Mouse (Mus musculus) bone marrow, adult 2 months (tissue): Measurements from ENCODE around the gene Tpi1. TPM values are rescaled to one million over a fixed set of nuclear protein-coding genes. Genes with fewer than 3 reads are reported as not detected.

Experiments
- H3K27ac ChIP-seq: fragments of 200-500 bp; 2 replicates; pipeline ENCODE4 v1.5.1; 2012; ENCODE audit warnings: low read depth, mild to moderate bottlenecking, control low read depth, inconsistent platforms, low read length; ENCODE audit not compliant: control insufficient read depth, poor library complexity, insufficient read depth
- H3K4me1 ChIP-seq: fragments of 200-500 bp; 2 replicates; pipeline ENCODE4 v1.6.1; 2011; ENCODE audit warnings: low read length; ENCODE audit not compliant: control insufficient read depth, insufficient read depth
- H3K4me3 ChIP-seq: fragments of 200-500 bp; replicated peaks from 2 replicates; pipeline ENCODE3; 2011; ENCODE audit warnings: mild to moderate bottlenecking, low read depth, low read length, control low read depth; ENCODE audit not compliant: control insufficient read depth
- CTCF ChIP-seq: fragments of 200-500 bp; IDR thresholded peaks from 2 replicates; pipeline ENCODE4 v1.5.1; 2011; ENCODE audit warnings: low read length, control low read depth; ENCODE audit not compliant: control insufficient read depth, insufficient read depth
- POLR2A ChIP-seq: fragments of 200-500 bp; IDR thresholded peaks from 2 replicates; pipeline ENCODE4 v1.6.1; 2011; ENCODE audit warnings: low read depth, mild to moderate bottlenecking, control low read depth, low read length, borderline replicate concordance; ENCODE audit not compliant: control insufficient read depth
- WGBS: fragments of 180-500 bp; shearing (Covaris S2); methylation state at CpG from one replicate; pipeline ENCODE4 v1.1.7; 2018; 5-methylcytosine and 5-hydroxymethylcytosine counted together
- polyA plus RNA-seq: library from polyadenylated mRNA; stranded (reverse); fragments of >200 nt; gene quantifications from 2 replicates; pipeline ENCODE4 v1.2.4, GENCODE M21; 2011; ENCODE audit warnings: low replicate concordance; ENCODE audit not compliant: missing spikeins, insufficient read depth, insufficient read length

Gene Tpi1
- polyA plus RNA-seq, result 97.5 and 152 TPM in 2 replicates

DNA sequence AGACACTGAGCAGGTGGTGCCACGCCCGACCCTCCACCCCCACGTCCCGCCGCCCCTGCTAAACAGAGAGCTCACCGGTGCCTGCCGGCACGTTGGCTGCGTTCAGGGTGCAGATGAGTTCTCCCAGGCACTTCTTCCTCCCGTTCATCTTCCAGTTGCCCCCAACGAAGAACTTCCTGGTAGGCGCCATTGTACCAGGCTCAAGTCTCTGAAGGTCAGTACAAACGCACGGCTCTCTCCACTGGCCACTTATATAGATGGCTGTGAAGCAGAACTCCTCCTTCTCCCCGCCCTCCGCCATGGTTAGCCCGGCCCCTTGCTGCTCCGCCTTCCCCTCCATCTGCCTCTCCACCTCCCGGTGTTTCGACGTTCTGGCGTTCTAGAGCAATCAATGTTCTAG is at the start of gene Tpi1:
TSS of gene Tpi1 (minus strand) at position 364 of the 400 bp plus-strand sequence.
- H3K27ac ChIP-seq, result peak within 1 kb of the TSS; percentile 19
- peaks cover 9% of the 10 kb centered on the region for H3K4me1 ChIP-seq
- H3K4me3 ChIP-seq, result peak within 1 kb of the TSS; percentile 86
- WGBS, result under 1% methylated on average over 22 of the region's 22 CpGs
- TF ChIP-seq POLR2A (peak; percentile 70), CTCF (0 out of 2 replicates have a peak, but pooled peaks have one; percentile 6)

DNA sequence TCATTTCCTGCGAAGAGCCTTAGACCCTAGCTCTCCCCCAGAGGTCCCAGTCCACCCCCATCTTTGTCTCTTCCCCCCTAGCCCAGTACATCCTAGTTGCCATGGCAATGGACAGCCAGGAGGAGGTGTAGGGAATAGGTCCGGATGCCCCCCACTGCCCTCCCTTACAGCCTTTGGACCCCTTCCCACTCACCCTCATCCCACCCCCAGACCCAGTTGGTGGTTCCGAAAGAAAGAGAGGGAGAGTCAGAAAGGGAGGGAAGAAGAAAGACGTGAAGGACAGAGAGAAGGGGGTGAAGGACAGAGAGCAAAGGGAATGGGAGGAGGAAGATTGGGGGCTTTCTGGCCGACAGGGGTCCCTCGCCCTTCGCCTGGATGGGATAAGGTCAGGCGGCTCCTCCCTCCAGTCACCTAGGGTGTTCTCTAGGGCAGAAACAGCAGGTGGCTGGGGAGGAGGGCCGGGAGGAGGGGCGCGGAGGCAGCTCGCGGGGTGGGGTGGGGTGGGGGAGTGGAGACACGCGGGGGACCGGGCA is 49.1 kb upstream of the Tpi1 start:
- Histone ChIP-seq H3K27ac (no peak overlapping the region), H3K4me1 (no peaks in the 10 kb centered on the region; the same call in 1 of the 2 replicates)
- 2% methylated on average over 16 of the region's 16 CpGs for WGBS

DNA sequence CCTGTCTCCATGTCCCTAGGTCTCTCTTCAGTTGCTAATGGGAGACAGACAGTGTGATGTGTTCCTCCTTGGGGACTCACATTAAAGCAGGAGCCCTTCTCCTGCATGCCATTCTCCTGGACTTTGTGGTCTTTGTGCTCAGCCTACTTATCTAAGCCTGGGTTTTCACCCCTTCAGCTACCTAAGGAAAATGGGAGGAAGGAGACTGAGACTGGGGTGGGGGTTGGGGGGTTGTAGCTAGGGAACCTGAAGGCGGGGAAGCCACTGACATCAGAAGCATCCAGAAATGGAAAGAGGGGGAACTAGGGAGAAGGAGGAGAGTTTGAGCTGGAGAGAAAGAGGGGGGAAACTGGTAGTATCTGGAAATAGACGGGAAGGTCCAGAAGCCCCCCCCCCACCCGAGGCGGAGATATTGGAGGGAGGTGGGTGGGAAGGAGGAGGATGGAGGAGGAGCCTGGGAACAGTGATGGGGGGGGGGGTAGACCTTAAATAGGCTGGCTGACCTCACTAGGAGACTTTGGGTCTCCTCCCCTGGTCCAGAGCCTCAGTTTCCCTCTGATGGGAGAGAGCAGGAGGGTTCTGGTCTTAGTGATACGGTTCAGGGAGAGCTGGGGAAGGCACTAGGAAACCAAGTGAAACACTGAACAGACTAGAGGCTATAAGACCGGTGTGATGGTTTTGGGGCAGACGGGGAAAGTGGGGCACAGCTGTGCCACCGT is 48.5 kb upstream of the Tpi1 start:
- Histone ChIP-seq H3K27ac (no peak overlapping the region), H3K4me1 (no peaks in the 10 kb centered on the region; the same call in 1 of the 2 replicates), H3K4me3 (no peak overlapping the region)
- WGBS, result 20% methylated on average over 8 of the region's 8 CpGs
- TF ChIP-seq CTCF (no peak), POLR2A (no peak)

More for the DNA sequence above, 49.1 kb upstream of the Tpi1 start:
- no peak overlapping the region for H3K4me3 ChIP-seq
- TF ChIP-seq CTCF, result no peak
- TF ChIP-seq POLR2A, result no peak

DNA sequence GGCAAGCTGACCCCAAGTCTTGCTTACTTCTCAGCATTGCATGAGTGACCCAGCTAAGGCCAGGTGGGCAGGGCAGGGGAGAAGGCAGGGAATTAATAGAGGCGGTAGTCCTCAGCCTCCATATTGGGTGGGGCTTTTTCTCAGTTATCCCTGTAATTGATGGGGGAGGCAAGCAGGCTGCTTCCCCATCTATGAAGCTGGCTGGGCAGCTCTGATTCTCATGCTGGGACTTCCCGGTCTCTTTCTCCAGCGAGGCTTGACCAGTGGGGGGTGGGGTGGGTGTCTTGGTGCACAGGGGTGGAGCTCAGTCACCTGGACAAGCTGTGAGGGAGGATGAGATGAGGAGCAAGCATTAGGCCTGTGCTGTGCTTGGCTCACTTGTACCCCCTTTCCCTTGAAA is 47.7 kb upstream of the Tpi1 start:
- Histone ChIP-seq H3K4me3 (no peak overlapping the region), H3K4me1 (no peaks in the 10 kb centered on the region; the same call in 1 of the 2 replicates), H3K27ac (no peak overlapping the region)
- 61% methylated on average over 3 of the region's 3 CpGs for whole genome bisulfite sequencing
- TF ChIP-seq POLR2A (no peak), CTCF (no peak)

DNA sequence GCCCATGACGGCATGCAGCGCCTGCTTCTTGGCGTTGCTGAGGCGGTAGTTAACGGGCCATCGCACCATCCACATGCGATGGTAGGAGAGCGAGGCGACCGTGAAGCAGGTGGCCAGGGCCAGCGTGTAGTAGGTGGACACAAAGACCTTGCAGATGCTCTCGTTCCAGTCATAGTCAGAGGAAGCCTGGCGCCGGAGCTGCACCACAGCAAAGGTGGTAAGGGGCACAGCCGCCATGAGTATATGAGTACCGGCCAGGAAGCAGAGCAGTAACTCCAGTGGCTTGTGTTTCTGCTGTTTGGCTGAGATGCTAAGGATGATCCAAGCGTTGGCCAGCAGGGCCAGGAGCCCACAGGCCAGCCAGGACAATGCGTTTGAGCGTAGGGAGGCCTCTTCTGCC is 47.2 kb upstream of the Tpi1 start:
- TF ChIP-seq POLR2A, result no peak
- no peak for TF ChIP-seq CTCF
- no peaks in the 10 kb centered on the region; the same call in 1 of the 2 replicates for H3K4me1 ChIP-seq
- H3K27ac ChIP-seq, result no peak overlapping the region
- no peak overlapping the region for H3K4me3 ChIP-seq
- WGBS, result 89% methylated on average over 19 of the region's 19 CpGs

DNA sequence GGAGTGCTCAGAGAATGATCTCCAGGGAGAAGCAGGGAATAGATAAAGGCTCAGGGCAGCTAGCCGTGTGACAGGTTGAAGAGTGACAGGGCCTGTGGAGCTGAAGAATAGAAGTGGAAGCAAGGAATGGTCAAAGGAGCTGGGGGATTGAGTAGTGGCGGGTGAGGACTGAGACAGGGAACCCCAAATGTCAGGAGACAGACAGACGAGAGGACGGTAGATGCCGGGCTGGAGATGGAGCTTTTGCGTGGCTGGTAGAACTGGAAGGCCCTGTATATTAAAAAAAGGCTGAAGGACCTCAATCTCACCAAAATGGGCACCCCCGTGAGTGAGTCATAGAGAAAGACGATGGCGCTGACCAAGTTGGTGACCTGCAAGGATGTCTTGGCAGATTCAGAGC is 46.4 kb upstream of the Tpi1 start:
- 88% methylated on average over 9 of the region's 9 CpGs for WGBS
- Histone ChIP-seq H3K27ac (no peak overlapping the region), H3K4me1 (no peaks in the 10 kb centered on the region; the same call in 1 of the 2 replicates), H3K4me3 (no peak overlapping the region)
- TF ChIP-seq POLR2A (no peak), CTCF (no peak)

DNA sequence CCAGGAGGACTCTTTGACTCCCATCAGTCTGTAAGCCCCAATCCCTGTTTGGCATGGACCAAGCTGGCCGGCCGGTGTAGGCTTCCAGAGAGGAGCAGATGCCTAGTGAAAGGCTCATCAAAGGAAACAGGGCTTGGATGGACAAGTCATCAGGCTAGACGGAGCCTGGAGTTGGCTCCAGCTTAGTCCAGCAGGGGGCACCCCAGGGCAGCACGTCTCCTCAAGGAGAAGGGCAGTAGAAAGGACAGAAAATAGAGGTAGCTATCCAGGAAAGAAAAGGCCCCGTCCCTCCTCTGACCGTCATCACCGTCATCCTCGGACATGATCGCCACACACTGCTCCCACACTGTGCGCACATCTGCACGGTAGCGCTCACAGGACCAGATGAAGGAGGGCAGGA is 45.6 kb upstream of the Tpi1 start:
- H3K27ac ChIP-seq, result no peak overlapping the region
- 7% methylated on average over 12 of the region's 12 CpGs for WGBS
- H3K4me3 ChIP-seq, result no peak overlapping the region
- H3K4me1 ChIP-seq, result no peaks in the 10 kb centered on the region
- TF ChIP-seq POLR2A (no peak), CTCF (peak; percentile 92)

DNA sequence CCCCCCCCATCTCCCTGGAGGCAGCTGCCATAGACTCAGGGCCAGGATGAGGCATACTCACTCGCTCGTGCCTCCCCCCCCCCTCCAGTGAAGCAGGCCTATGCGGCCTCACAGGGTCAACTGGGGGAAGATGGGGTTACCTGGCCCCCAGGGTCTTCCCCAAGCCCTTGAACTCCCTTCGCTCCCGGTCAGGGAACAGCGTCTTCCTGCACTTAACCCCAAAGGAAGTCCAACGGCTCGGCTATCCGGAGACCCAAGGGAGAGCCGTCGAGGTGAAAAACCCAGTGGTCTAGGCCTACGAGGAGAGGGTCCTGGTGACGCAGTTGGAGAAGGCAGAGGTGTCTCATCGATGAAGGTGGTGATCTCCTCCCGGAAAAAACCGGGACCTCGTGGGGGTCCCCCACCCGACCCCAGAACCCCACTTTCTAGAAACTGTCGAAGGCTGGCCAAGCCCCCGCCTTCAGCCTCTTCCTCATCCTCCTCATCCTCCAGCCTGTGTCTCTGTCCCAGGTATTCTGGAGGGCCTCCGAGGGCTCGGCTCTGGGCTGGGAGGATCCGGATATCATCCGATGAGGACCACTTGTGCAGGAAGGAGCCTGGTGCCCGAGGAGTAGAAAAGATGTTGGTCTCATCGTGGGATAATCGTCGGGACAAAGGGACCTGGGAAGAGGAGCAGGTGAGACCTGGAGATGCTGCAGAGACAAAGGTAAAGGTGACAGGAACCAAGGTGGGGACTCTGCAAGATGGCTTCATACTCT is 44.6 kb upstream of the Tpi1 start:
- TF ChIP-seq CTCF (no peak), POLR2A (no peak)

More for the DNA sequence above, 44.6 kb upstream of the Tpi1 start:
- Histone ChIP-seq H3K4me3 (no peak overlapping the region), H3K27ac (no peak overlapping the region), H3K4me1 (no peaks in the 10 kb centered on the region)
- WGBS, result 75% methylated on average over 28 of the region's 28 CpGs
